Mouse (Mus musculus): ENCODE results near the gene Emb. TPM values are rescaled to one million over a fixed set of nuclear protein-coding genes. Genes with fewer than 3 reads are reported as not detected.

Gene Emb
- polyA plus RNA-seq, 1 experiment from 2014 or later, result 18.8 TPM

DNA sequence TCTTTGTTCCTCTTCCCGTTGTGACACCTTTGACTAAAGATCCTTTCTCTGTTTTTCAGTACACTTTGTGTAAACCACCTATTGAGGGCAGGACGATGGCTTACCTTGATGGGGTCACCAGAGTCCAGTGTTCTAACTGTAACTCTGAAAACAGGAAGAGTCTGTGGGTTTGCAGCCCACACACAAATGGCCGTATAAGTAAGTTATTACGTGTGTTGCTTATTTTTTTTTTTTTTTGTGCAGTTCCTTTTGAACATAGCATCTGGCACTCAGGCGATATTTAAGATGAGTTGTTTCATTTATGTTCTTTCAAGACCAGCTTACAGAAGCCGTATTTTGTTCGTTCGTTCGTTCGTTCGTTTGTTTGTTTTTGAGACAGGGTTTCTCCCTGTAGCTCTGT, 9.3 kb downstream of the Emb start:
- Histone ChIP-seq H3K4me1 (ENCODE audit: control insufficient read depth, insufficient read depth, low read length) (0 out of 2 replicates have a peak, but pooled peaks cover 6% of the 10 kb centered on the region), H3K27ac (ENCODE audit: low read length) (no peak overlapping the region), H3K9me3 (replicated peaks; ENCODE audit: control insufficient read depth, low read length) (no peaks in the 10 kb centered on the region), H3K36me3 (ENCODE audit: control insufficient read depth, insufficient read depth, low read length) (no peaks in the 10 kb centered on the region), H3K9ac (ENCODE audit: low read length) (no peak overlapping the region), H3K4me3 (replicated peaks; ENCODE audit: low read length) (no peak overlapping the region), H3K27me3 (ENCODE audit: control insufficient read depth, insufficient read depth, low read length) (no peaks in the 10 kb centered on the region), H3K4me2 (ENCODE audit: low read depth, low read length) (no peak overlapping the region)
- no peak for ATAC-seq (ENCODE audit: insufficient read depth, low FRiP score)
- 55% methylated on average over 11 of the region's 11 CpGs for WGBS

DNA sequence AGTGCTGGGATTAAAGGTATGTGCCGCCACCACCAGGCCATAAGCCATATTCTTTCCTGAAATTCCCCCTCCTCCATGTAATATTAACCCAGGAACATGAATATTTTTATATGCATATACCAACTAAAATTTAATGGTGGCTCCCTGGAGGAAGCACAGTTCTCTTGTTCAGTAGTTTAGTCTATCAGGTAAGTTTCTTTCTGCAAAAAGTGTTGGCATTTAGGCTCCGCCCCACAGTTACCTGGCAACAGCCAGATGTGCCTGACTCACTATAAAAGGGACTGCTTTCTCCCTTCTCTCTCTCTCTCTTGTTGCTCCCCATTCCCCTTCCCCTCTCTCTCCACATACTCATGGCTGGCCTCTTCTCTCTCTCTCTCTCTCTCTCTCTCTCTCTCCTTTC, 9.8 kb downstream of the Emb start:
- ATAC-seq (ENCODE audit: insufficient read depth, low FRiP score), result no peak
- H3K4me2 ChIP-seq (ENCODE audit: low read depth, low read length), result no peak overlapping the region
- WGBS, result 84% methylated on average over 2 of the region's 2 CpGs
- H3K9me3 ChIP-seq (replicated peaks; ENCODE audit: control insufficient read depth, low read length), result no peaks in the 10 kb centered on the region
- H3K27me3 ChIP-seq (ENCODE audit: control insufficient read depth, insufficient read depth, low read length), result no peaks in the 10 kb centered on the region
- H3K27ac ChIP-seq (ENCODE audit: low read length), result no peak overlapping the region
- H3K4me3 ChIP-seq (replicated peaks; ENCODE audit: low read length), result no peak overlapping the region
- 0 out of 2 replicates have a peak, but pooled peaks cover 6% of the 10 kb centered on the region for H3K4me1 ChIP-seq (ENCODE audit: control insufficient read depth, insufficient read depth, low read length)
- H3K9ac ChIP-seq (ENCODE audit: low read length), result no peak overlapping the region
- no peaks in the 10 kb centered on the region for H3K36me3 ChIP-seq (ENCODE audit: control insufficient read depth, insufficient read depth, low read length)

DNA sequence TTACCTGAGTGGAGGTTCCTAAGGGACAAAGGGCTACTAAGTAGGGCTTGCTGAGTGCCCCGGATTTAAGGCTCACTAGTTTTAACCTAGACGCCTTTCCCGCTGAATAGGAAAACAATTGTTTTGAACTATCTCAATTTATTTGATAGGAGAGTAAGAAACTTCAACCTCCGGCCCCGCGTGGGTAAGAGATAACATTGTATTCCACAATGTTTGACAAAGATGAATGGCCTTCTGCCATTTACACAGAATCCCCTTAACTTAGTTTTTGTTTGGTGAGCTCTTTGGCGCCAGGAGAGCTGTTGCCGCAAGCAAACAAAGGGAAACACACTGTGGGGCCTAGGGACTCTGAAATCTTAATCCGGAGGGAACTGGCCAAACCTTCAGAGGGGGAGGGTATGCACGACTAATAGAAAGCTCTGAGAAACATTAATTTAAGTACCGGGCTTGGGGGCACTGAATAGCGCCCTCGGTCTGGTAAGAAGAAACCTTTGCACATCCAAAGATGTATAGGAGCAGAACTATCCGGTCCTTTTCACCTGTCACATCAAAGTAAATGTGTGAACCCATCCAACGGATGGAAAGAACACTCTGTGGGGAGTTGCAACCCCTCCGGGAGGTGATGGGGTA, 11.7 kb downstream of the Emb start:
- Histone ChIP-seq H3K9ac (ENCODE audit: low read length) (peak overlapping the region; percentile 72), H3K36me3 (ENCODE audit: control insufficient read depth, insufficient read depth, low read length) (no peaks in the 10 kb centered on the region), H3K27me3 (ENCODE audit: control insufficient read depth, insufficient read depth, low read length) (no peaks in the 10 kb centered on the region), H3K4me3 (replicated peaks; ENCODE audit: low read length) (peak overlapping the region; percentile 55), H3K4me1 (ENCODE audit: control insufficient read depth, insufficient read depth, low read length) (0 out of 2 replicates have a peak, but pooled peaks cover 6% of the 10 kb centered on the region), H3K27ac (ENCODE audit: low read length) (no peak overlapping the region), H3K4me2 (ENCODE audit: low read depth, low read length) (peak overlapping the region; percentile 98), H3K9me3 (replicated peaks; ENCODE audit: control insufficient read depth, low read length) (no peaks in the 10 kb centered on the region)
- 17% methylated on average over 16 of the region's 16 CpGs for WGBS
- peak; percentile 11; the same call in 1 of the 2 replicates for ATAC-seq (ENCODE audit: insufficient read depth, low FRiP score)

DNA sequence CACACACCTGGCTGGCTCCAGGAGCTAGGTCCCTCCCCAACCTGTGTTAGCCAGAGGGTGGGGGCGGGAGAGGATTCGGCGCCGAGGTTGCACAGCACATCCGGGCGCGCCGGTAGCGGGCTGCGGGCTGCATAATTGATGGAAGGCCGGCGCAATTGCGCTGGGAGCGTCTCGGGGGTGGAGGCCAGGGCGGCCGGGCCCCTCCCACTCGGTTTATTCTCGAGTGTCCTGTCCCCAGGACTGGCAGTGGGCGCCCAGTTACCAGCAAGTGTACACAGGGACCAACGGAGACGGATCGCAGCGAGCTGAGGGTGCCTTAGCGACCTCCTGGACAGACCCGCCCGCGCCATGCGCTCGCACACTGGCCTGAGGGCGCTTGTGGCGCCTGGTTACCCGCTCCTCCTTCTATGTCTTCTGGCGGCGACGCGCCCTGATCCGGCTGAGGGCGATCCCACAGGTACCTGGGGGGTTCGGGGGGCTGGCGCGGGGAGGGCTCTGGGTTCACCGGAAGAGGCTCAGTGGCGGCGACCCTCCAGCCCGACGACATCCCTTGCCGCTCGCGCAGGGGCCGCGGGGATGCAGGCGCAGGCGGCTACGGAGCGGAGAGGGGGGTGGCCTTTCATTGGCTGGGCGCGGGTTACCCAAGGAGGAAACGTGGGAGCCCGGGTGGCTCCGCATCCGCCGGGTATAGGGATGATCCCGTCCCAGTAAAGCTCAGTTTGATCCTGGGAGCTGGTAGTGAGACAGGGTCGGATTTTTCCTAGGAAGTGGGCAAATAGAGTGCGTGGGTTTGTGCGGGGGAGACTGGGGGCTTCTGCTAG, 12.4 kb downstream of the Emb start, which contains the start of gene Gm17509:
Gene Gm17509, minus strand, starts transcription at position 575 of the 821 bp plus-strand sequence.
- Histone ChIP-seq H3K4me1 (ENCODE audit: control insufficient read depth, insufficient read depth, low read length) (0 out of 2 replicates have a peak, but pooled peaks cover 6% of the 10 kb centered on the region), H3K27ac (ENCODE audit: low read length) (no peak within 1 kb of the TSS), H3K36me3 (ENCODE audit: control insufficient read depth, insufficient read depth, low read length) (no peaks in the 10 kb centered on the region), H3K27me3 (ENCODE audit: control insufficient read depth, insufficient read depth, low read length) (no peaks in the 10 kb centered on the region), H3K4me2 (ENCODE audit: low read depth, low read length) (peak within 1 kb of the TSS; percentile 98), H3K4me3 (replicated peaks; ENCODE audit: low read length) (peak within 1 kb of the TSS; percentile 55), H3K9ac (ENCODE audit: low read length) (peak within 1 kb of the TSS; percentile 72), H3K9me3 (replicated peaks; ENCODE audit: control insufficient read depth, low read length) (no peaks in the 10 kb centered on the region)
- WGBS, result under 1% methylated on average over 65 of the region's 67 CpGs
- ATAC-seq (ENCODE audit: insufficient read depth, low FRiP score), result peak; percentile 76

DNA sequence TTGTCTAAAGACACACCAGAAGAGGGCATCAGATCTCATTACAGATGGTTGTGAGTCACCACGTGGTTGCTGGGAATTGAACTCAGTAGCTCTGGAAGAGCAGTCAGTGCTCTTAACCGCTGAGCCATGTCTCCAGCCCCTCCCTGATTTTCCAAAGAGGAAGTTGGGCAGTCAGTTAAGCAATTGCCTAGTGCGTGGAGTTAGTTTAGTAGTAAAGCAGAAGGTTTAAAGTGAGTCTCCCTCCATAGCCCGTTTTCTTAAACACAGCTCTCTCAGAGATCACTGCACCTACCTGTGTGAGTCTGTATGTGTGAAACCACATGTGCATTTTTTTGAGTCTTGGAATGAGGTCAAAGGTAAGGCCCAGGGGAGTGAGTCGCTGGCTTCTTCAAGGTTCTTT, 14.8 kb downstream of the Emb start:
- WGBS, result 48% methylated on average over 5 of the region's 5 CpGs
- no peak overlapping the region for H3K4me3 ChIP-seq (replicated peaks; ENCODE audit: low read length)
- H3K27ac ChIP-seq (ENCODE audit: low read length), result no peak overlapping the region
- H3K4me2 ChIP-seq (ENCODE audit: low read depth, low read length), result no peak overlapping the region
- 0 out of 2 replicates have a peak, but pooled peaks cover 6% of the 10 kb centered on the region for H3K4me1 ChIP-seq (ENCODE audit: control insufficient read depth, insufficient read depth, low read length)
- H3K36me3 ChIP-seq (ENCODE audit: control insufficient read depth, insufficient read depth, low read length), result no peaks in the 10 kb centered on the region
- no peak for ATAC-seq (ENCODE audit: insufficient read depth, low FRiP score)
- no peaks in the 10 kb centered on the region for H3K27me3 ChIP-seq (ENCODE audit: control insufficient read depth, insufficient read depth, low read length)
- H3K9me3 ChIP-seq (replicated peaks; ENCODE audit: control insufficient read depth, low read length), result no peaks in the 10 kb centered on the region
- H3K9ac ChIP-seq (ENCODE audit: low read length), result no peak overlapping the region

DNA sequence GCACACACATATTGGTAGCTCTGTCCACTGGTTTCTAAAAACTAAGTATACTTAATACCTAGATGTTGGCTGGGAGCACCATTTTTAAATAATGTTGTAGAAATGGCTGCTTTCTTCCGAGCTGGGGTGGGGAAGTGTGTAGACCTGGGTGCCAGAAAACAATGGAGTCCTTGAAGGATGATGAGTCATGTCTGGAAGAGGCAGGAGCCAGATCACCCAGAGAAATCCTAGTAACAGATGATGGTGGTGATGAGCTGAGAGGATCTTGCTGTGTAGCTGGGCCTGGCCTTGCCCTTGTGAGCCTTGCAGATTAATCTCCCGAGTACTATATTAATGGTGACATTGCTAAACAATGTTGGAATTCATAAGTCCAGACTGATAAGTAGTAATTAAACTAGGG, 16.6 kb downstream of the Emb start:
- WGBS, result 57% methylated on average over 2 of the region's 2 CpGs

DNA sequence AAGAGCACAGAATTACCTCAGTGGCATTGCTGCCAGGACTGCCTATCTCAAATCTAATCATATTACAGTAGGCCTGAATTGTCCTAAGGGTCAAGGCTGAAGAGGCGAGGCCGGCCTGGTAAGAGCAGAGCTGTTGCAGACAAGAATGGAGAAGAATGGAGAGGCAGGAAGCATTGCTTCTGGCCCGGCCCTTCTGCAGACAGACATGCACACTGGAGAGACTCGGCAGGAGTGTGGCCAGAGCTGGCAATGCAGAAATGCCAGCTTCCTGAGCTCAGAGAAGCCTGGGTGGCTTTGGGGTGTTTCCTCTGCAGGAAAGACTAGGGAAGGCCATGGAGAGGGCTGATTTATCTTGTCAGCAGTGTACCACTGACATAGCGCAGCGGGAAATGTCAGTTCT, 17.2 kb downstream of the Emb start:
- H3K4me2 ChIP-seq (ENCODE audit: low read depth, low read length), result no peak overlapping the region
- no peak overlapping the region for H3K9ac ChIP-seq (ENCODE audit: low read length)
- no peak overlapping the region for H3K27ac ChIP-seq (ENCODE audit: low read length)
- ATAC-seq (ENCODE audit: insufficient read depth, low FRiP score), result no peak
- H3K4me1 ChIP-seq (ENCODE audit: control insufficient read depth, insufficient read depth, low read length), result 0 out of 2 replicates have a peak, but pooled peaks cover 6% of the 10 kb centered on the region
- no peaks in the 10 kb centered on the region for H3K27me3 ChIP-seq (ENCODE audit: control insufficient read depth, insufficient read depth, low read length)
- H3K4me3 ChIP-seq (replicated peaks; ENCODE audit: low read length), result no peak overlapping the region
- no peaks in the 10 kb centered on the region for H3K36me3 ChIP-seq (ENCODE audit: control insufficient read depth, insufficient read depth, low read length)
- 69% methylated on average over 6 of the region's 6 CpGs for WGBS
- no peaks in the 10 kb centered on the region for H3K9me3 ChIP-seq (replicated peaks; ENCODE audit: control insufficient read depth, low read length)

More for the DNA sequence above, 16.6 kb downstream of the Emb start:
- no peaks in the 10 kb centered on the region for H3K9me3 ChIP-seq (replicated peaks; ENCODE audit: control insufficient read depth, low read length)
- H3K27ac ChIP-seq (ENCODE audit: low read length), result no peak overlapping the region
- H3K4me3 ChIP-seq (replicated peaks; ENCODE audit: low read length), result no peak overlapping the region
- H3K27me3 ChIP-seq (ENCODE audit: control insufficient read depth, insufficient read depth, low read length), result no peaks in the 10 kb centered on the region
- no peaks in the 10 kb centered on the region for H3K36me3 ChIP-seq (ENCODE audit: control insufficient read depth, insufficient read depth, low read length)
- ATAC-seq (ENCODE audit: insufficient read depth, low FRiP score), result no peak
- H3K4me2 ChIP-seq (ENCODE audit: low read depth, low read length), result no peak overlapping the region
- no peak overlapping the region for H3K9ac ChIP-seq (ENCODE audit: low read length)
- H3K4me1 ChIP-seq (ENCODE audit: control insufficient read depth, insufficient read depth, low read length), result 0 out of 2 replicates have a peak, but pooled peaks cover 6% of the 10 kb centered on the region

DNA sequence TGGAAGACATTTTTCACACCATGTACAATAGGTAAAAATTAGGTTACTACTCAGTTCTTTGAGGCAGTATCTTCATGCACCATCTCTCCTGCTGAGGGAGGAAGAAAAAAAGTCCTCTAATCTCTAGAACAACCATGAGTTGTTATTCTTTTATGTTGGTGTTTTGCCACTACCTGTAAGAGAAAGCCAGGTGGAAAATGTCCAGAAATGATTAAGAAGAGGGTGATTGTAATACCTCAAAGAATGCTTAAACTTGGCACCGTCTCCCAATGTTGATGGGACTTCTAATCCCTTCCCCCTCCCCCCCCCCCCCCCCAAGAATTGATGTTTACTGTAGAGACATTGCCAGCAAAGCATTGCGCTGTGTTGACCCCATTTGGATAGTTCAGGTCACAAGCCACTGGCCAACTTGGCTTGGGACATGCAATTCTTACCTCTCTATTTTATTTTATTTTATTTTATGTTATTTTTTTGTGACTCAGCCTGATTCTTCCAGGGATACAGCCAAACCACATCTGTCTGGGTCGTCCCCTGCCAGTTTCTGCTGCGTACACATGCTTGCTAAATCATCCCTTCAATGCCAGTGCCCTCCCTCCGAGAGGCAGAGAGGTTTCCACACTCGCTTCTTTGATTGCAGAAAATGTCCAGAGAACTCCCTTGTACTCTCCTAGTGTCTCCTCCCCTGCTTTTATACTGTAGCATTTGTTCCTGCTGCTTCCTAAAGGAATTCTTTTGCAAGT, 22.2 kb downstream of the Emb start:
- H3K4me3 ChIP-seq (replicated peaks; ENCODE audit: low read length), result no peak overlapping the region
- H3K27ac ChIP-seq (ENCODE audit: low read length), result no peak overlapping the region
- no peak for ATAC-seq (ENCODE audit: insufficient read depth, low FRiP score)
- no peaks in the 10 kb centered on the region for H3K4me1 ChIP-seq (ENCODE audit: control insufficient read depth, insufficient read depth, low read length)
- H3K4me2 ChIP-seq (ENCODE audit: low read depth, low read length), result no peak overlapping the region
- no peak overlapping the region for H3K9ac ChIP-seq (ENCODE audit: low read length)
- no peaks in the 10 kb centered on the region for H3K36me3 ChIP-seq (ENCODE audit: control insufficient read depth, insufficient read depth, low read length)
- H3K9me3 ChIP-seq (replicated peaks; ENCODE audit: control insufficient read depth, low read length), result no peaks in the 10 kb centered on the region
- no peaks in the 10 kb centered on the region for H3K27me3 ChIP-seq (ENCODE audit: control insufficient read depth, insufficient read depth, low read length)
- WGBS, result 64% methylated on average over 6 of the region's 6 CpGs

Data from stomach, embryonic 16.5 days (tissue).